Mouse (Mus musculus) MEL (cell line): ENCODE measurements at regions not wholly inside any gene's neighbourhood (a gene's known extent, or its start where the extent isn't known, plus 50 kb on each side); places are given as distances from the start of the nearest gene placed in this dataset.

Experiments used
- DNase-seq: peaks from one replicate; pipeline ENCODE4 v3.0.0; 2011; ENCODE audit warnings: low read depth, low spot score
- H3K27ac ChIP-seq: 2 replicates; pipeline ENCODE4 v1.5.1; 2012; ENCODE audit warnings: low read depth, mild to moderate bottlenecking, control low read depth, low read length, moderate library complexity; ENCODE audit not compliant: control insufficient read depth
- H3K27me3 ChIP-seq, 2 experiments: fragments of 150-350 bp in 1 of 2; sonication (generic) in 1 of 2; 2 replicates each; pipeline ENCODE4 v1.6.1; 2012; ENCODE audit warnings: low read length in 2 of 2, mild to moderate bottlenecking in 2 of 2, improper control_type of control experiment in 1 of 2, moderate library complexity in 1 of 2; ENCODE audit not compliant: insufficient read depth in 2 of 2, control insufficient read depth in 1 of 2
- H3K36me3 ChIP-seq, 2 experiments: 2 replicates each; pipeline ENCODE4 v1.6.1; 2012 to 2014; ENCODE audit warnings: low read length in 2 of 2, improper control_type of control experiment in 1 of 2, inconsistent platforms in 1 of 2, mild to moderate bottlenecking in 1 of 2; ENCODE audit not compliant: insufficient read depth in 2 of 2, control insufficient read depth in 1 of 2
- H3K4me1 ChIP-seq, 2 experiments: fragments of 150-350 bp in 1 of 2; sonication (generic) in 1 of 2; 2 replicates each; pipeline ENCODE4 v1.6.1; 2012; ENCODE audit warnings: low read length in 2 of 2, improper control_type of control experiment in 1 of 2, mild to moderate bottlenecking in 1 of 2; ENCODE audit not compliant: insufficient read depth in 2 of 2, control insufficient read depth in 1 of 2
- H3K4me3 ChIP-seq, 2 experiments: fragments of 150-350 bp in 1 of 2; sonication (generic) in 1 of 2; 2 replicates each; pipeline ENCODE4 v1.5.1; 2012; ENCODE audit warnings: low read depth in 2 of 2, low read length in 2 of 2, mild to moderate bottlenecking in 2 of 2, moderate library complexity in 2 of 2, control low read depth in 1 of 2, improper control_type of control experiment in 1 of 2; ENCODE audit not compliant: control insufficient read depth in 1 of 2, insufficient read depth in 1 of 2
- H3K79me2 ChIP-seq: 2 replicates; pipeline ENCODE4 v1.6.1; 2012; ENCODE audit warnings: mild to moderate bottlenecking, low read length, moderate library complexity; ENCODE audit not compliant: control insufficient read depth, poor library complexity, insufficient read depth
- H3K9ac ChIP-seq: 2 replicates; pipeline ENCODE4 v1.6.1; 2012; ENCODE audit warnings: low read depth, mild to moderate bottlenecking, control low read depth, low read length, moderate library complexity; ENCODE audit not compliant: control insufficient read depth, poor library complexity, severe bottlenecking
- H3K9me3 ChIP-seq: fragments of 150-350 bp; sonication (generic); replicated peaks from 2 replicates; pipeline ENCODE4 v1.6.1; 2012; ENCODE audit warnings: mild to moderate bottlenecking, low read length, improper control_type of control experiment, moderate library complexity; ENCODE audit not compliant: insufficient read depth
- BHLHE40 ChIP-seq: IDR thresholded peaks from 2 replicates; pipeline ENCODE4 v1.6.1; 2012; ENCODE audit warnings: low read depth, mild to moderate bottlenecking, inconsistent platforms, low read length, improper control_type of control experiment, borderline replicate concordance
- CHD2 ChIP-seq: IDR thresholded peaks from 2 replicates; pipeline ENCODE4 v1.6.1; 2011; ENCODE audit warnings: low read length, improper control_type of control experiment
- CTCF ChIP-seq, 3 experiments: IDR thresholded peaks in 2 of 3; conservative IDR thresholded peaks in 1 of 3; 2 replicates each; pipeline ENCODE4 v1.5.1; 2011 to 2012; ENCODE audit warnings: low read length in 3 of 3, low read depth in 2 of 3, mild to moderate bottlenecking in 2 of 3, improper control_type of control experiment in 1 of 3, inconsistent platforms in 1 of 3, mixed read lengths in 1 of 3, moderate library complexity in 1 of 3; ENCODE audit not compliant: control insufficient read depth in 1 of 3, insufficient read depth in 1 of 3, poor library complexity in 1 of 3, severe bottlenecking in 1 of 3
- E2F4 ChIP-seq: IDR thresholded peaks from 2 replicates; pipeline ENCODE4 v1.6.1; 2011; ENCODE audit warnings: low read depth, low read length, improper control_type of control experiment, borderline replicate concordance
- ETS1 ChIP-seq: IDR thresholded peaks from 2 replicates; pipeline ENCODE4 v1.6.1; 2012; ENCODE audit warnings: low read depth, mild to moderate bottlenecking, inconsistent platforms, low read length, improper control_type of control experiment, moderate library complexity
- GABPA ChIP-seq: IDR thresholded peaks from 2 replicates; pipeline ENCODE4 v1.6.1; 2012; ENCODE audit warnings: low read depth, mild to moderate bottlenecking, inconsistent platforms, low read length, improper control_type of control experiment, moderate library complexity
- GATA1 ChIP-seq: IDR thresholded peaks from 2 replicates; pipeline ENCODE4 v1.6.1; 2011; ENCODE audit warnings: low read depth, low read length, improper control_type of control experiment
- HCFC1 ChIP-seq: IDR thresholded peaks from 2 replicates; pipeline ENCODE4 v1.6.1; 2012; ENCODE audit warnings: low read depth, mild to moderate bottlenecking, inconsistent platforms, low read length, improper control_type of control experiment, moderate library complexity
- JUND ChIP-seq: IDR thresholded peaks from 2 replicates; pipeline ENCODE4 v1.6.1; 2011; ENCODE audit warnings: low read depth, mild to moderate bottlenecking, improper control_type of control experiment, low read length
- KAT2A ChIP-seq: conservative IDR thresholded peaks from 2 replicates; pipeline ENCODE4 v1.6.1; 2012; ENCODE audit warnings: low read depth, low read length, improper control_type of control experiment, inconsistent platforms
- MAX ChIP-seq: IDR thresholded peaks from 2 replicates; pipeline ENCODE4 v1.6.1; 2011; ENCODE audit warnings: low read length, improper control_type of control experiment
- MAZ ChIP-seq: IDR thresholded peaks from 2 replicates; pipeline ENCODE4 v1.6.1; 2012; ENCODE audit warnings: low read depth, mild to moderate bottlenecking, inconsistent platforms, low read length, improper control_type of control experiment
- MYB ChIP-seq: IDR thresholded peaks from 2 replicates; pipeline ENCODE4 v1.6.1; 2011; ENCODE audit warnings: mild to moderate bottlenecking, low read depth, low read length, improper control_type of control experiment
- MYC ChIP-seq: IDR thresholded peaks from 2 replicates; pipeline ENCODE4 v1.6.1; 2011; ENCODE audit warnings: low read depth, mild to moderate bottlenecking, low read length, improper control_type of control experiment, moderate library complexity
- NELFE ChIP-seq: IDR thresholded peaks from 2 replicates; pipeline ENCODE4 v1.6.1; 2011; ENCODE audit warnings: low read depth, low read length, improper control_type of control experiment
- NRF1 ChIP-seq: IDR thresholded peaks from 2 replicates; pipeline ENCODE4 v1.6.1; 2014; ENCODE audit warnings: low read depth, mild to moderate bottlenecking, inconsistent platforms, low read length, improper control_type of control experiment, moderate library complexity; ENCODE audit not compliant: poor library complexity, insufficient read depth, severe bottlenecking
- POLR2A ChIP-seq, 2 experiments: IDR thresholded peaks; 2 replicates each; pipeline ENCODE4 v1.6.1; 2011 to 2012; ENCODE audit warnings: low read length in 2 of 2, mild to moderate bottlenecking in 2 of 2, control low read depth in 1 of 2, improper control_type of control experiment in 1 of 2, low read depth in 1 of 2, moderate library complexity in 1 of 2; ENCODE audit not compliant: control insufficient read depth in 1 of 2, insufficient read depth in 1 of 2, poor library complexity in 1 of 2
- POLR2AphosphoS2 ChIP-seq: IDR thresholded peaks from 2 replicates; pipeline ENCODE4 v1.6.1; 2011; ENCODE audit warnings: low read length, improper control_type of control experiment
- POLR2AphosphoS5 ChIP-seq: IDR thresholded peaks from 2 replicates; pipeline ENCODE4 v1.6.1; 2012; ENCODE audit warnings: low read depth, borderline replicate concordance, mild to moderate bottlenecking, inconsistent platforms, low read length, moderate library complexity, mixed read lengths
- RAD21 ChIP-seq: IDR thresholded peaks from 2 replicates; pipeline ENCODE4 v1.6.1; 2011; ENCODE audit warnings: mild to moderate bottlenecking, low read depth, low read length, improper control_type of control experiment
- RCOR1 ChIP-seq: IDR thresholded peaks from 2 replicates; pipeline ENCODE4 v1.6.1; 2012; ENCODE audit warnings: low read depth, mild to moderate bottlenecking, inconsistent platforms, low read length, improper control_type of control experiment
- SMC3 ChIP-seq: IDR thresholded peaks from 2 replicates; pipeline ENCODE4 v1.6.1; 2011; ENCODE audit warnings: low read depth, low read length, improper control_type of control experiment
- TBP ChIP-seq: IDR thresholded peaks from 2 replicates; pipeline ENCODE4 v1.8.0; 2011; ENCODE audit warnings: low read depth, low read length, improper control_type of control experiment
- TCF12 ChIP-seq: IDR thresholded peaks from 2 replicates; pipeline ENCODE4 v1.6.1; 2014; ENCODE audit warnings: low read depth, mild to moderate bottlenecking, inconsistent platforms, low read length, improper control_type of control experiment, moderate library complexity
- ZC3H11A ChIP-seq: IDR thresholded peaks from 2 replicates; pipeline ENCODE4 v1.6.1; 2012; ENCODE audit warnings: low read depth, mild to moderate bottlenecking, inconsistent platforms, low read length, improper control_type of control experiment
- ZMIZ1 ChIP-seq: IDR thresholded peaks from 2 replicates; pipeline ENCODE4 v1.6.1; 2012; ENCODE audit warnings: low read depth, mild to moderate bottlenecking, inconsistent platforms, low read length, improper control_type of control experiment, moderate library complexity

- no peaks in the 10 kb centered on the region for H3K36me3 ChIP-seq
- H3K79me2 ChIP-seq: no peaks in the 10 kb centered on the region
- H3K27me3 ChIP-seq: no peaks in the 10 kb centered on the region
- DNase-seq: no peak
- H3K27ac ChIP-seq: no peak overlapping the region
- no peaks in the 10 kb centered on the region for H3K9me3 ChIP-seq
- TF ChIP-seq TCF12: no peak
- TF ChIP-seq CTCF (IDR thresholded peaks at IDR 0.05 in 2 of 3, conservative IDR thresholded peaks at IDR 0.05 in 1 of 3; ENCODE audit: control insufficient read depth in 1 of 3, insufficient read depth in 1 of 3, low read depth in 2 of 3, low read length in 3 of 3, poor library complexity in 1 of 3, severe bottlenecking in 1 of 3): no peak
- TF ChIP-seq ZC3H11A: no peak
- TF ChIP-seq SMC3: no peak
- no peak for TF ChIP-seq MAX
- TF ChIP-seq GABPA: no peak
- TF ChIP-seq KAT2A: no peak
- TF ChIP-seq GATA1: no peak
- TF ChIP-seq JUND: no peak
- no peak for TF ChIP-seq MYC
- H3K4me1 ChIP-seq: no peaks in the 10 kb centered on the region
- no peak overlapping the region for H3K9ac ChIP-seq
- no peak overlapping the region for H3K4me3 ChIP-seq
Observed at GRCm38 (mm10) chr6:140106141-140106540, 64.9 kb upstream of the Plcz1 start.

DNA sequence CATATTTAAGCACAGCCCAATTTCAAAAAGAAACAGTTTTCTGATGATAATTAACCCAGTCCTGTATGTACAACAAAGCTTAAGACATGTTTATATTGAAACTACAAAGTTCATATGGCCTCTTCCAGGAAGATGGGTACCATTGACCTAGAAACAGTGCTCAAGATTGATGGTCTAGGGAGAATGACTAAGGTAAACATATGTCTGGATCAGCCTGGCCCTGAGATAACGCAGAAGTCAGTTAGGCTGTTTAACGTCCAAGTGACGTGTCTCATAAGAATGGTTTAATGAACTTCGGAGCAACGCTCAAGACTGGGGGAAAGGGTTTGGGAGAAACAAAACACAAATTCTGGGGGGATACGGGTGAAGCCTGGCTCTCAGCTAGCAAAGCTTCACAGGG is 60.8 kb upstream of the Plcz1 start:
- no peaks in the 10 kb centered on the region for H3K4me1 ChIP-seq
- no peaks in the 10 kb centered on the region for H3K36me3 ChIP-seq
- no peaks in the 10 kb centered on the region for H3K79me2 ChIP-seq
- H3K4me3 ChIP-seq: no peak overlapping the region
- H3K9me3 ChIP-seq: no peaks in the 10 kb centered on the region
- no peak overlapping the region for H3K27ac ChIP-seq
- no peak for DNase-seq
- TF ChIP-seq NRF1 (no peak), CHD2 (no peak), BHLHE40 (no peak), ETS1 (no peak), MAX (no peak), MYC (no peak), ZMIZ1 (no peak), POLR2AphosphoS2 (no peak), MAZ (no peak), NELFE (no peak), GABPA (no peak), POLR2AphosphoS5 (no peak), MYB (no peak), RCOR1 (no peak), TBP (no peak), RAD21 (no peak), POLR2A (IDR thresholded peaks at IDR 0.05; ENCODE audit: control insufficient read depth in 1 of 2, insufficient read depth in 1 of 2, low read depth in 1 of 2, low read length in 2 of 2, poor library complexity in 1 of 2) (no peak), JUND (no peak), HCFC1 (no peak), E2F4 (no peak)
- TF ChIP-seq, all 39 proteins: peak for 0
- Histone ChIP-seq H3K27me3 (no peaks in the 10 kb centered on the region), H3K9ac (no peak overlapping the region)
